Mouse (Mus musculus): ENCODE data around the gene Nme7.

DNA sequence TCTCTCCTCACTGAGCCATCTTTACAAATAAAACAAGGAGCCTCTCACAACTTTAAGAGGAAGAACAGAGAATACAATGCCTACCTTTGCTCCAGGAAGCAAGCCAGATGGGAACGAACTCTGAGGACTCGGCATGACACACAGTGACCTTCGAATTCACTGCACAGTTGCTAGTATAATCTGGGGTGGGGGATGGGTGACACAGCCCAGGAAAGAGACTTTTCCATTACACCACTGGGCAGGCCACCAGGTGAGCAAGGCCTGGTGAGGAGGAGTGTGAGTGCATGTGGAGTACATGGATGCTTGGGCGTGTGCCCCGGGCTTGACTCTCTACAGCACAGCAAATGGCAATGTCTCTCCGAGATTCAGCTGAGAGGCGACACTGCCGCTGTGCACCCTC lies 145.7 kb downstream of the Nme7 start:
- TF ChIP-seq CTCF (IDR thresholded peaks at IDR 0.05), result no peak
- no peak for TF ChIP-seq POLR2A (IDR thresholded peaks at IDR 0.05; ENCODE audit: insufficient read depth, low read depth, low read length)
- TF ChIP-seq EP300 (IDR thresholded peaks at IDR 0.05; ENCODE audit: insufficient read depth, low read depth, low read length), result 0 out of 2 replicates have a peak, but pooled peaks have one; percentile 25
